21 mouse cellular contexts compared by ENCODE assay signal in genomic region chr9:102420196-102420595, GRCm38 (mm10).
A peak's percentile ranks its signal among the peaks of the same experiment; 100 is the strongest.
DNase-seq lines count a peak whose midpoint lies in the region; ATAC-seq lines count a peak whose summit lies in the region.
"Had no signal": no experiment of that assay in that cellular context is flagged by ENCODE, and none has a peak within 500 bp of the region (broad histone marks: within the 10 kb centered on the region; RNA-seq: fewer than 3 reads in every experiment).

No protein-coding gene starts in this region.

- H3K9ac ChIP-seq in hindbrain, embryonic 11.5 days (ENCODE audit: low read depth, low read length) = no peak overlapping the region
- H3K9ac ChIP-seq in embryonic facial prominence, embryonic 14.5 days (ENCODE audit: low read depth, low read length) = no peak overlapping the region
- no peak overlapping the region for H3K9ac ChIP-seq in hindbrain, embryonic 15.5 days
- H3K9ac ChIP-seq: heart, embryonic 12.5 days; limb, embryonic 15.5 days; liver, embryonic 15.5 days; neural tube, embryonic 12.5 days had no signal

- H3K4me1 ChIP-seq in hindbrain, embryonic 11.5 days (replicated peaks; ENCODE audit: control insufficient read depth, insufficient read depth, low read length) = peaks cover 6% of the 10 kb centered on the region; the same call in 1 of the 2 replicates
- H3K4me1 ChIP-seq in hindbrain, embryonic 10.5 days (replicated peaks) = peaks cover 27% of the 10 kb centered on the region
- peaks cover 16% of the 10 kb centered on the region for H3K4me1 ChIP-seq in embryonic facial prominence, embryonic 14.5 days (ENCODE audit: control insufficient read depth, insufficient read depth, low read length)
- peaks cover 31% of the 10 kb centered on the region for H3K4me1 ChIP-seq in hindbrain, embryonic 15.5 days (replicated peaks)
- H3K4me1 ChIP-seq: liver, embryonic 15.5 days had no signal

- DNase-seq in hindbrain, embryonic 11.5 days (ENCODE audit: low spot score) = peak; percentile 32
- DNase-seq in hindbrain, embryonic 10.5 days (ENCODE audit: low spot score) = no peak
- peak; percentile 43 for DNase-seq in embryonic facial prominence, embryonic 14.5 days (ENCODE audit: low spot score)
- peak; percentile 74 for DNase-seq in retina, postnatal 1 day
- no peak for DNase-seq in right cerebral cortex, adult 18-20 months
- no peak for DNase-seq in frontal cortex, postnatal 10 days (ENCODE audit: low spot score in 2 of 2)
- DNase-seq: adrenal gland, postnatal 14 days; cerebellum, adult 2 months; gastrocnemius, postnatal 10 days; heart, adult 11 months; heart, postnatal 14 days; kidney, adult 2 months; kidney, postnatal 25 days; thymus, postnatal 14 days had no signal

- no peak overlapping the region for H3K27ac ChIP-seq in hindbrain, embryonic 11.5 days (ENCODE audit: low read depth, low read length)
- H3K27ac ChIP-seq in hindbrain, embryonic 10.5 days = no peak overlapping the region
- H3K27ac ChIP-seq in embryonic facial prominence, embryonic 14.5 days (replicated peaks; ENCODE audit: low read depth, low read length) = no peak overlapping the region
- H3K27ac ChIP-seq in hindbrain, embryonic 15.5 days (replicated peaks) = no peak overlapping the region
- H3K27ac ChIP-seq: limb, embryonic 15.5 days; liver, embryonic 15.5 days; neural tube, embryonic 12.5 days had no signal

- no peaks in the 10 kb centered on the region for H3K36me3 ChIP-seq in hindbrain, embryonic 11.5 days (ENCODE audit: control insufficient read depth, insufficient read depth, low read length)
- H3K36me3 ChIP-seq in hindbrain, embryonic 10.5 days = no peaks in the 10 kb centered on the region
- no peaks in the 10 kb centered on the region for H3K36me3 ChIP-seq in embryonic facial prominence, embryonic 14.5 days (ENCODE audit: control insufficient read depth, insufficient read depth, low read length)
- H3K36me3 ChIP-seq in hindbrain, embryonic 15.5 days = no peaks in the 10 kb centered on the region
- H3K36me3 ChIP-seq: heart, embryonic 12.5 days; limb, embryonic 15.5 days; liver, embryonic 15.5 days; neural tube, embryonic 12.5 days had no signal

- H3K4me2 ChIP-seq in hindbrain, embryonic 11.5 days (replicated peaks; ENCODE audit: low read depth, low read length) = no peak overlapping the region
- H3K4me2 ChIP-seq in embryonic facial prominence, embryonic 14.5 days (ENCODE audit: low read depth, low read length) = no peak overlapping the region
- H3K4me2 ChIP-seq in hindbrain, embryonic 15.5 days = peak overlapping the region; percentile 13; the same call in 1 of the 2 replicates
- H3K4me2 ChIP-seq: heart, embryonic 12.5 days; limb, embryonic 15.5 days; liver, embryonic 15.5 days; neural tube, embryonic 12.5 days had no signal

- H3K9me3 ChIP-seq in hindbrain, embryonic 11.5 days (ENCODE audit: control insufficient read depth, low read length) = no peaks in the 10 kb centered on the region
- H3K9me3 ChIP-seq in hindbrain, embryonic 10.5 days = peaks cover 6% of the 10 kb centered on the region
- H3K9me3 ChIP-seq in embryonic facial prominence, embryonic 14.5 days (ENCODE audit: control insufficient read depth, low read length) = peaks cover 5% of the 10 kb centered on the region; the same call in 1 of the 2 replicates
- peaks cover 5% of the 10 kb centered on the region; the same call in 1 of the 2 replicates for H3K9me3 ChIP-seq in hindbrain, embryonic 15.5 days
- H3K9me3 ChIP-seq: heart, embryonic 12.5 days; limb, embryonic 15.5 days; liver, embryonic 15.5 days had no signal

- no peaks in the 10 kb centered on the region for H3K27me3 ChIP-seq in hindbrain, embryonic 11.5 days (ENCODE audit: control insufficient read depth, insufficient read depth, low read length)
- H3K27me3 ChIP-seq in hindbrain, embryonic 10.5 days (ENCODE audit: insufficient read depth, poor library complexity, severe bottlenecking) = peaks cover 4% of the 10 kb centered on the region; the same call in 1 of the 2 replicates
- no peaks in the 10 kb centered on the region for H3K27me3 ChIP-seq in embryonic facial prominence, embryonic 14.5 days (replicated peaks; ENCODE audit: control insufficient read depth, insufficient read depth, low read length)
- H3K27me3 ChIP-seq in hindbrain, embryonic 15.5 days = no peaks in the 10 kb centered on the region
- H3K27me3 ChIP-seq: limb, embryonic 15.5 days; liver, embryonic 15.5 days had no signal

- no peak for ATAC-seq in hindbrain, embryonic 11.5 days (ENCODE audit: low FRiP score)
- no peak for ATAC-seq in embryonic facial prominence, embryonic 14.5 days (ENCODE audit: low read depth)
- ATAC-seq in hindbrain, embryonic 15.5 days (ENCODE audit: low FRiP score, low read depth) = no peak
- ATAC-seq: inflammation-experienced regulatory T-cells, adult 6 months; lung, postnatal 0 days had no signal

- WGBS in hindbrain, embryonic 11.5 days = 16% methylated on average over 12 of the region's 12 CpGs
- WGBS in hindbrain, embryonic 10.5 days = 10% methylated on average over 12 of the region's 12 CpGs
- WGBS in embryonic facial prominence, embryonic 14.5 days = 18% methylated on average over 12 of the region's 12 CpGs
- 10% methylated on average over 12 of the region's 12 CpGs for WGBS in hindbrain, embryonic 15.5 days

- H3K4me3 ChIP-seq in hindbrain, embryonic 11.5 days (ENCODE audit: low read depth, low read length) = no peak overlapping the region
- no peak overlapping the region for H3K4me3 ChIP-seq in hindbrain, embryonic 10.5 days
- H3K4me3 ChIP-seq in embryonic facial prominence, embryonic 14.5 days (ENCODE audit: low read depth, low read length) = no peak overlapping the region
- H3K4me3 ChIP-seq in hindbrain, embryonic 15.5 days = no peak overlapping the region
- H3K4me3 ChIP-seq: heart, embryonic 12.5 days; limb, embryonic 15.5 days; liver, embryonic 15.5 days; neural tube, embryonic 12.5 days had no signal

Comparison
In these comparisons a context has a peak if more than half of its experiments do, and no peak if none do; other contexts are left out.
1. DNase-seq: peak in hindbrain, embryonic 11.5 days (single experiment), embryonic facial prominence, embryonic 14.5 days (single experiment) and retina, postnatal 1 day (single experiment); none in hindbrain, embryonic 10.5 days (single experiment), right cerebral cortex, adult 18-20 months (single experiment) and frontal cortex, postnatal 10 days (0 of 2).